Mouse (Mus musculus) lung, postnatal 0 days (tissue): ENCODE results near the gene Gm43517. TPM values are rescaled to one million over a fixed set of nuclear protein-coding genes. Genes with fewer than 3 reads are reported as not detected.

Source experiments
- ATAC-seq: fragments of 200-750 bp; cut with Nextera tagmentation; 2 replicates; pipeline ENCODE4 v1.8.0; 2017; ENCODE audit warnings: moderate library complexity
- DNase-seq: peaks from one replicate; pipeline ENCODE4 v3.0.0-alpha.2; 2016; ENCODE audit warnings: low spot score
- H3K27ac ChIP-seq: fragments of 300-500 bp; sonication (generic); 2 replicates; pipeline ENCODE4 v1.5.1; 2014; ENCODE audit warnings: antibody characterized with exemption, mild to moderate bottlenecking, low read length, mixed read lengths
- H3K27me3 ChIP-seq: fragments of 300-500 bp; sonication (generic); replicated peaks from 2 replicates; pipeline ENCODE4 v1.6.1; 2014; ENCODE audit warnings: low read length, mixed read lengths; ENCODE audit not compliant: insufficient read depth
- H3K36me3 ChIP-seq: fragments of 300-500 bp; sonication (generic); 2 replicates; pipeline ENCODE4 v1.6.1; 2014; ENCODE audit warnings: low read length, mixed read lengths; ENCODE audit not compliant: insufficient read depth
- H3K4me1 ChIP-seq: fragments of 300-500 bp; sonication (generic); 2 replicates; pipeline ENCODE4 v1.6.1; 2014; ENCODE audit warnings: antibody characterized with exemption, low read depth, low read length, mixed read lengths; ENCODE audit not compliant: insufficient read depth
- H3K4me2 ChIP-seq: fragments of 300-500 bp; sonication (generic); replicated peaks from 2 replicates; pipeline ENCODE4 v1.6.1; 2014; ENCODE audit warnings: low read depth, mild to moderate bottlenecking, low read length, moderate library complexity, mixed read lengths
- H3K4me3 ChIP-seq: fragments of 300-500 bp; sonication (generic); 2 replicates; pipeline ENCODE4 v1.5.1; 2014; ENCODE audit warnings: low read depth, low read length
- H3K9ac ChIP-seq: fragments of 300-500 bp; sonication (generic); replicated peaks from 2 replicates; pipeline ENCODE4 v1.6.1; 2014; ENCODE audit warnings: low read depth, mild to moderate bottlenecking
- H3K9me3 ChIP-seq: fragments of 300-500 bp; sonication (generic); 2 replicates; pipeline ENCODE4 v1.6.1; 2016; ENCODE audit warnings: low read length, mixed read lengths
- CTCF ChIP-seq: IDR thresholded peaks from 2 replicates; pipeline ENCODE4 v1.5.1; 2016; ENCODE audit warnings: antibody characterized with exemption, mild to moderate bottlenecking
- EP300 ChIP-seq: IDR thresholded peaks from 2 replicates; pipeline ENCODE4 v1.6.1; 2016; ENCODE audit warnings: antibody characterized with exemption, mild to moderate bottlenecking, control low read depth
- WGBS: fragments of 180-500 bp; shearing (Covaris S2); extraction: QIAGEN DNeasy Blood & Tissue Kit; methylation state at CpG from one replicate; pipeline ENCODE4 v1.1.7; 2014; 5-methylcytosine and 5-hydroxymethylcytosine counted together
- polyA plus RNA-seq: library from polyadenylated mRNA; unstranded; fragments of >200 nt; fragmentation: Nextera tagmentation; extraction: Ambion mirVana; gene quantifications from 2 replicates; pipeline ENCODE4 v1.2.1, GENCODE M21; 2015

Gene Gm43517
- polyA plus RNA-seq, 1 experiment from 2014 or later: not detected

DNA sequence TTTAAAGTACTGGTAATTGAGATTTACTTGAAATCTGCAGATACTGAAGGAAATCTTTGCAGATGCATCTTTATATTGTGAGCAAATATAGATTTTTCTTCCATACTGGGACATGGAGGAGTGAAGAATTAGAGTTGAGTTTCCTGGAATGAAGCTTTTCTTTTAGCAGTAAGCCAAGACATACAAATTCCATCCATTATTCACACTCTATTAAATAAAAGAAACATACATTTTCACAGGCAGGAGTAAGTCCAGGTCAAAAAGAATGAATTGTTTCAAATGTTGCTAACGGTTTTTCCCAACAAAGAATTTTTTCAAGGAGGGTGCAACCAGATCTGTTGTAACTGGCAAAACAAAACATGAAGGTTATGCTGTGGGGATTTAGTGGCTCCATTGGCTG, 14.6 kb downstream of the Gm43517 start:
- H3K36me3 ChIP-seq: no peaks in the 10 kb centered on the region
- H3K4me3 ChIP-seq: no peak overlapping the region
- WGBS: 7% methylated on average over 1 of the region's 1 CpGs
- no peak overlapping the region for H3K27ac ChIP-seq
- no peak for DNase-seq
- H3K4me2 ChIP-seq: no peak overlapping the region
- no peak overlapping the region for H3K9ac ChIP-seq
- no peaks in the 10 kb centered on the region for H3K9me3 ChIP-seq
- peaks cover 6% of the 10 kb centered on the region; the same call in 1 of the 2 replicates for H3K4me1 ChIP-seq
- TF ChIP-seq CTCF (no peak), EP300 (no peak)
- ATAC-seq: no peak
- H3K27me3 ChIP-seq: peaks cover 58% of the 10 kb centered on the region

DNA sequence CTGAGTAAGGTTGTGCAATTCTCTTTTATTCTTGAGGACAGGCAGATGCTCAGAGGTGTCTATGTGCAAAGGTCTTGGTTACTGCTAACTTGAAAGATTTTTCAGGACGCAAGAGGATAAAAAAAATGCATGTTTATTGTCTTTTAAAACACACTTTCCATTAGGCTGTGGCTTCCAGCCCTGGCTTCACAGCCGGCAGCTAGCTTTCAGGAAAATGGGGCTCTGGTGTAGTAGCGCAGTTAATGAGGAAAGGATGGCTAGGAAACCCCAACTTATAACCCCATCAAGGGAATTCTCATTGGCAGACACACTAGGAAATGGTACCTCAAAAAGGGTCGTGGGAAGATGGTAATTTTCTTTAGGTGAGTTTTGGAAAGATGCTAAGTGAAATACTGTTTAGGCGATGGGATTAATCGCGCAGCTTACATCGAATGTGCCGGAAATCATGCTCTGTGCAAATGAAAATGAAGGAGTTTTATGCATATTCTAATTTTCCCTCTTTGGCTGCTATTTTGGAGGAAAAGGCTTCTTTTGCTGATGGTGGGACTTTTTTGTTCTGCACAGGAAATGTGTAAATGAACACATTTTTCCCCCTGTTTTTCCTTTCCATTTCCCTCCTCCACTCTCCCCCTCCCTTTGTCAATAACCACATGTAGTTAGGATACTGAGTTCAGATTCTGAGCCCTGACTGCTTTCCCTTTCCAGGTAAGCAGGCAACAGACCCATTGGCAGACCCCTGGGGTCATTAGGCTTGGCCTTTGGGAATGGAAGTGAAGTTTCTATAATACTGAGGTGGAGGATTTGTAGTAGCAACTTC, 15.3 kb downstream of the Gm43517 start:
- Histone ChIP-seq H3K9ac (no peak overlapping the region), H3K4me3 (no peak overlapping the region), H3K4me2 (no peak overlapping the region), H3K9me3 (no peaks in the 10 kb centered on the region), H3K27ac (no peak overlapping the region), H3K36me3 (no peaks in the 10 kb centered on the region), H3K27me3 (peaks cover 52% of the 10 kb centered on the region), H3K4me1 (peaks cover 6% of the 10 kb centered on the region; the same call in 1 of the 2 replicates)
- TF ChIP-seq EP300 (no peak), CTCF (no peak)
- ATAC-seq (no peak), DNase-seq (no peak)
- 5% methylated on average over 9 of the region's 9 CpGs for WGBS

DNA sequence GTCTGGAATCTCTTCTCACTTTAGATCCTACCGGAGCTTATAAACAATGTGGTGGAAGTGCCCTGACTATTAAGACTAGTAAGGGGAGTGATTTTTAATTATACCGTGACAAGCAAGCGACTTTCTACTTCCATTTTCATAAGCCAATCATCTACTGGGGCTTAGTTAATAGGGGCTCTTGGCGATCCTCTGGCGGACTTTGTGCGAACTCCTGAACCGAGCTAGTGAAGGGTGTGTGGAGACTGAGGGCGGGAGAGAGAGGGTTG, 15.8 kb downstream of the Gm43517 start:
- 0% methylated on average over 8 of the region's 8 CpGs for WGBS
- Histone ChIP-seq H3K9ac (no peak overlapping the region), H3K27ac (no peak overlapping the region), H3K9me3 (no peaks in the 10 kb centered on the region), H3K4me2 (peak overlapping the region; percentile 60), H3K27me3 (peaks cover 48% of the 10 kb centered on the region), H3K36me3 (no peaks in the 10 kb centered on the region), H3K4me1 (peaks cover 6% of the 10 kb centered on the region; the same call in 1 of the 2 replicates), H3K4me3 (peak overlapping the region; percentile 31; the same call in 1 of the 2 replicates)
- no peak for DNase-seq
- no peak for ATAC-seq
- TF ChIP-seq CTCF (no peak), EP300 (no peak)

DNA sequence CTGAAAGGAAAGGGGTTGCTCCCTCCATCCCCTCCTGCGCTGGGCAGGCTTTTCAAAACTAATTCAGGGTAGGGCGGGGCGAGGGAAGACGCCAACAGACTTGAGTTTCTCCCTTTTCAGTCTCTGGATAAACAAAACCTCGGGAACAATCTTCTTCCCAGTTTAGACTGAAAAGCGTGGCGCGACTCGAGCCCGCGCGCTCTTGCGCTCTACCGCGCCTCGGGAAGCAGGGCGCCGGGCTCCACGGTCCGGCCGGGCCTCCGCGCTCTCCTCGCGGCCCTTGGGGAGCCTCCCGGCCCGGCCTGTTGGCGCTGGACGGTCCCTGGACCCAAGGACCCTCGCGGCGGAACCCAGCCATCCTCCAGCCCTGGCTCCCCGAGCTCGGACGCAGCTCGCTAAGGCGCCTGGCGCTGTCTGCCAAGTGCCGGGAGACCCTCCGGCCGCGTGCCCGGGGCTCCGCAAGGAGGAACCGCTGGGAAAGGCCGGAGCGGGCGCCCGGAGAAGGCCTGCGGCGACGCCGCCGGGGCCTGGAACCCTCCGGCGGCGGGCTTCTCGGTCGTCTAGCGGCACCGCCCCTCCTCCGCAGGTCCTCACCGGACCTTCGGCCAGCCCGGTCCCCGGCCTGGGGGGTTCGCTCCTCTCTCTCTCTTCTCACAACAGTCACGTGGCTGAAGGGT, 16.3 kb downstream of the Gm43517 start:
- H3K27me3 ChIP-seq: peaks cover 45% of the 10 kb centered on the region
- ATAC-seq (peak; percentile 53), DNase-seq (no peak)
- H3K4me3 ChIP-seq: peak overlapping the region; percentile 31
- H3K9me3 ChIP-seq: no peaks in the 10 kb centered on the region
- H3K4me1 ChIP-seq: peaks cover 6% of the 10 kb centered on the region; the same call in 1 of the 2 replicates
- WGBS: under 1% methylated on average over 63 of the region's 68 CpGs
- TF ChIP-seq CTCF: no peak
- no peak for TF ChIP-seq EP300
- H3K36me3 ChIP-seq: no peaks in the 10 kb centered on the region
- peak overlapping the region; percentile 60 for H3K4me2 ChIP-seq
- H3K27ac ChIP-seq: no peak overlapping the region
- no peak overlapping the region for H3K9ac ChIP-seq

DNA sequence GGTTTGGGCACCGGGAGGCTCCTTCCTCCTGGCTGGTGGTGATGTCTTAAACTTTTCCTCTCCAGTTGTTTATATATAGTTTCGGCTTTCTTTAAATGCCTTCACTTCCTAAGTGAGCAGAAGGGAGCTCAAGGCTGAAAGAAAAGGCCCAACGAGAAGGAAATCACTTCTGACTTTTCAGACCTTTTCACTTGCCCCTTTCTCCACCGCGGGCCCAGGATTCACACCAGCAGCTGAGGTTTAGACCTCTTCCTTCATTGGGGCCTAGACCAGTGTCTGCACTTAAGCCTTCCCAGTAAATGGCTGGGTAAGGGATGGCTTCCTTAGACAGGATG, 16.8 kb downstream of the Gm43517 start:
- Histone ChIP-seq H3K27ac (no peak overlapping the region), H3K4me3 (peak overlapping the region; percentile 31), H3K36me3 (no peaks in the 10 kb centered on the region), H3K9ac (no peak overlapping the region), H3K9me3 (no peaks in the 10 kb centered on the region), H3K4me1 (peaks cover 6% of the 10 kb centered on the region; the same call in 1 of the 2 replicates), H3K27me3 (peaks cover 45% of the 10 kb centered on the region), H3K4me2 (peak overlapping the region; percentile 60)
- WGBS: 1% methylated on average over 5 of the region's 5 CpGs
- no peak for DNase-seq
- TF ChIP-seq CTCF: no peak
- ATAC-seq: no peak

DNA sequence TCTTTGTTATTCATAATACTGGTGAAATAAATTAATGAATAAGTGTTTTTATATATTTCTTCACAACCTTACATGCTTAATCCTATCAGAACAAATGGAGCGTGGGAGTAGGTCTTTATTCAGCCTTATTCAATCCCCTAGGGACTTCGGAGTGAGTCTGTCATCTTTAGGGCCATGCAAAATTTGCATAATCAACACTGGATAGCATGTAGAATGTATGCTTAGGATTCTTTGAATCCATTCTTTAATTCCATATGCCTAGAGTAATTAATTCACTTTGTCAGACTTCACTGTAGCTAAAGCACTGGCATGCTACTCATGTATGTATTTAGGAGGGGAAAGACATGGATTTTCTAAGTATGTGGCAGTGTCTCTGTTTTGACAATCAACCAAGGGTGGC, 24.9 kb downstream of the Gm43517 start:
- H3K27me3 ChIP-seq: no peaks in the 10 kb centered on the region
- no peak overlapping the region for H3K9ac ChIP-seq
- ATAC-seq (no peak), DNase-seq (no peak)
- 87% methylated on average over 2 of the region's 2 CpGs for WGBS
- no peak overlapping the region for H3K4me3 ChIP-seq
- H3K27ac ChIP-seq: no peak overlapping the region
- no peak overlapping the region for H3K4me2 ChIP-seq
- no peaks in the 10 kb centered on the region for H3K36me3 ChIP-seq
- TF ChIP-seq CTCF: no peak
- TF ChIP-seq EP300: no peak
- no peaks in the 10 kb centered on the region for H3K4me1 ChIP-seq
- no peaks in the 10 kb centered on the region for H3K9me3 ChIP-seq
